Mouse (Mus musculus): ENCODE results near the gene Pus7l. TPM values are rescaled to one million over a fixed set of nuclear protein-coding genes. Genes with fewer than 3 reads are reported as not detected.

Gene Pus7l
- total and polyA plus RNA-seq, 3 experiments: 33.2 to 51.2 (median 40.6) TPM

- H3K4me1 ChIP-seq (ENCODE audit: control insufficient read depth in 1 of 2, insufficient read depth in 2 of 2, low read length in 2 of 2): peaks cover 0 to 2% of the 10 kb centered on the region in 2 experiments; a peak in 1 of 4 replicates
- H3K9ac ChIP-seq (ENCODE audit: control insufficient read depth, low read depth, low read length, poor library complexity, severe bottlenecking): no peak overlapping the region
- no peak for DNase-seq (ENCODE audit: low read depth, low spot score)
- H3K36me3 ChIP-seq (ENCODE audit: control insufficient read depth in 1 of 2, insufficient read depth in 2 of 2, low read length in 2 of 2): no peaks in the 10 kb centered on the region; a peak in 1 of 4 replicates
- H3K79me2 ChIP-seq (ENCODE audit: control insufficient read depth, insufficient read depth, low read length, poor library complexity): no peaks in the 10 kb centered on the region
- no peaks in the 10 kb centered on the region for H3K9me3 ChIP-seq (replicated peaks; ENCODE audit: insufficient read depth, low read length)
- no peak overlapping the region for H3K27ac ChIP-seq (ENCODE audit: control insufficient read depth, low read depth, low read length)
- H3K4me3 ChIP-seq (ENCODE audit: control insufficient read depth in 1 of 2, insufficient read depth in 1 of 2, low read depth in 2 of 2, low read length in 2 of 2): no peak overlapping the region
- TF ChIP-seq MAZ (IDR thresholded peaks at IDR 0.05; ENCODE audit: low read depth, low read length) (no peak), USF1 (IDR thresholded peaks at IDR 0.05; ENCODE audit: low read depth, low read length) (peak; percentile 29; the same call in 1 of the 2 replicates)
- H3K27me3 ChIP-seq (ENCODE audit: control insufficient read depth in 1 of 2, insufficient read depth in 2 of 2, low read length in 2 of 2): no peaks in the 10 kb centered on the region
Measured at GRCm38 (mm10) chr15:94524956-94525355, 18.4 kb downstream of the Pus7l start.

GRCm38 (mm10) chr15:94523251-94523650 is 20.1 kb downstream of the Pus7l start:
- H3K9ac ChIP-seq (ENCODE audit: control insufficient read depth, low read depth, low read length, poor library complexity, severe bottlenecking): no peak overlapping the region

GRCm38 (mm10) chr15:94520959-94521358 is 22.4 kb downstream of the Pus7l start:
- Histone ChIP-seq H3K27ac (ENCODE audit: control insufficient read depth, low read depth, low read length) (no peak overlapping the region), H3K79me2 (ENCODE audit: control insufficient read depth, insufficient read depth, low read length, poor library complexity) (no peaks in the 10 kb centered on the region), H3K9ac (ENCODE audit: control insufficient read depth, low read depth, low read length, poor library complexity, severe bottlenecking) (no peak overlapping the region), H3K4me1 (ENCODE audit: control insufficient read depth in 1 of 2, insufficient read depth in 2 of 2, low read length in 2 of 2) (peaks cover 0 to 10% of the 10 kb centered on the region in 2 experiments; a peak in 3 of 4 replicates), H3K4me3 (ENCODE audit: control insufficient read depth in 1 of 2, insufficient read depth in 1 of 2, low read depth in 2 of 2, low read length in 2 of 2) (no peak overlapping the region), H3K9me3 (replicated peaks; ENCODE audit: insufficient read depth, low read length) (no peaks in the 10 kb centered on the region), H3K27me3 (ENCODE audit: control insufficient read depth in 1 of 2, insufficient read depth in 2 of 2, low read length in 2 of 2) (no peaks in the 10 kb centered on the region), H3K36me3 (ENCODE audit: control insufficient read depth in 1 of 2, insufficient read depth in 2 of 2, low read length in 2 of 2) (peaks cover 0 to 3% of the 10 kb centered on the region in 2 experiments; a peak in 2 of 4 replicates)
- no peak for DNase-seq (ENCODE audit: low read depth, low spot score)
- TF ChIP-seq USF2 (IDR thresholded peaks at IDR 0.05; ENCODE audit: borderline replicate concordance in 1 of 2, insufficient read depth in 1 of 2, low read depth in 1 of 2, low read length in 2 of 2): no peak
- TF ChIP-seq ZKSCAN1 (IDR thresholded peaks at IDR 0.05; ENCODE audit: low read depth, low read length): no peak
- TF ChIP-seq TBP (IDR thresholded peaks at IDR 0.05; ENCODE audit: low read depth, low read length): no peak
- TF ChIP-seq MAZ (IDR thresholded peaks at IDR 0.05; ENCODE audit: low read depth, low read length): no peak
- TF ChIP-seq RAD21 (IDR thresholded peaks at IDR 0.05; ENCODE audit: low read depth, low read length): no peak
- TF ChIP-seq MAFK (IDR thresholded peaks at IDR 0.05; ENCODE audit: borderline replicate concordance, low read depth, low read length): no peak
- no peak for TF ChIP-seq ZMIZ1 (IDR thresholded peaks at IDR 0.05; ENCODE audit: low read depth, low read length)
- no peak for TF ChIP-seq MYC (IDR thresholded peaks at IDR 0.05; ENCODE audit: low read depth, low read length)
- TF ChIP-seq USF1 (IDR thresholded peaks at IDR 0.05; ENCODE audit: low read depth, low read length): no peak
- TF ChIP-seq POLR2AphosphoS5 (IDR thresholded peaks at IDR 0.05; ENCODE audit: borderline replicate concordance, low read depth, low read length): no peak
- TF ChIP-seq TAL1 (IDR thresholded peaks at IDR 0.05; ENCODE audit: low read length): no peak
- no peak for TF ChIP-seq ZC3H11A (IDR thresholded peaks at IDR 0.05; ENCODE audit: low read depth, low read length)
- no peak for TF ChIP-seq JUND (IDR thresholded peaks at IDR 0.05; ENCODE audit: low read depth, low read length)
- no peak for TF ChIP-seq ZNF384 (IDR thresholded peaks at IDR 0.05; ENCODE audit: low read depth, low read length)
- TF ChIP-seq HCFC1 (IDR thresholded peaks at IDR 0.05; ENCODE audit: low read depth, low read length): no peak

More at GRCm38 (mm10) chr15:94523251-94523650, 20.1 kb downstream of the Pus7l start:
- TF ChIP-seq TCF12 (IDR thresholded peaks at IDR 0.05; ENCODE audit: low read depth, low read length): no peak
- TF ChIP-seq POLR2AphosphoS5 (IDR thresholded peaks at IDR 0.05; ENCODE audit: borderline replicate concordance, low read depth, low read length): no peak
- TF ChIP-seq CHD1 (IDR thresholded peaks at IDR 0.05; ENCODE audit: low read depth, low read length): no peak
- no peak for TF ChIP-seq JUND (IDR thresholded peaks at IDR 0.05; ENCODE audit: low read depth, low read length)
- TF ChIP-seq ZNF384 (IDR thresholded peaks at IDR 0.05; ENCODE audit: low read depth, low read length): no peak
- no peak for TF ChIP-seq KAT2A (conservative IDR thresholded peaks at IDR 0.05; ENCODE audit: low read depth, low read length)
- no peak for TF ChIP-seq RCOR1 (IDR thresholded peaks at IDR 0.05; ENCODE audit: low read depth, low read length)
- no peak for TF ChIP-seq CHD2 (IDR thresholded peaks at IDR 0.05; ENCODE audit: low read length)
- no peak for TF ChIP-seq E2F4 (IDR thresholded peaks at IDR 0.05; ENCODE audit: borderline replicate concordance, low read depth, low read length)
- no peak for TF ChIP-seq MAZ (IDR thresholded peaks at IDR 0.05; ENCODE audit: low read depth, low read length)
- no peak for TF ChIP-seq RAD21 (IDR thresholded peaks at IDR 0.05; ENCODE audit: low read depth, low read length)
- TF ChIP-seq MAX (IDR thresholded peaks at IDR 0.05; ENCODE audit: low read length): no peak
- TF ChIP-seq MAFK (IDR thresholded peaks at IDR 0.05; ENCODE audit: borderline replicate concordance, low read depth, low read length): no peak
- no peaks in the 10 kb centered on the region for H3K79me2 ChIP-seq (ENCODE audit: control insufficient read depth, insufficient read depth, low read length, poor library complexity)
- H3K9me3 ChIP-seq (replicated peaks; ENCODE audit: insufficient read depth, low read length): no peaks in the 10 kb centered on the region
- peaks cover 0 to 5% of the 10 kb centered on the region in 2 experiments; a peak in 1 of 4 replicates for H3K4me1 ChIP-seq (ENCODE audit: control insufficient read depth in 1 of 2, insufficient read depth in 2 of 2, low read length in 2 of 2)
- no peak for DNase-seq (ENCODE audit: low read depth, low spot score)
- no peak overlapping the region for H3K4me3 ChIP-seq (ENCODE audit: control insufficient read depth in 1 of 2, insufficient read depth in 1 of 2, low read depth in 2 of 2, low read length in 2 of 2)
- H3K27me3 ChIP-seq (ENCODE audit: control insufficient read depth in 1 of 2, insufficient read depth in 2 of 2, low read length in 2 of 2): no peaks in the 10 kb centered on the region
- no peak overlapping the region for H3K27ac ChIP-seq (ENCODE audit: control insufficient read depth, low read depth, low read length)
- H3K36me3 ChIP-seq (ENCODE audit: control insufficient read depth in 1 of 2, insufficient read depth in 2 of 2, low read length in 2 of 2): no peaks in the 10 kb centered on the region

Measured in MEL (cell line).